Mouse (Mus musculus) heart, embryonic 13.5 days (tissue): ENCODE data around the gene Olfr1410. TPM values are rescaled to one million over a fixed set of nuclear protein-coding genes. Genes with fewer than 3 reads are reported as not detected.

ENCODE experiments used
- ATAC-seq: fragments of 200-750 bp; cut with Nextera tagmentation; 2 replicates; pipeline ENCODE4 v1.8.0; 2017; ENCODE audit warnings: moderate TSS enrichment; ENCODE audit not compliant: insufficient number of reproducible peaks, low FRiP score, low TSS enrichment; ENCODE audit errors: extremely low read depth
- H3K27ac ChIP-seq: fragments of 300-500 bp; sonication (generic); replicated peaks from 2 replicates; pipeline ENCODE4 v1.5.1; 2015; ENCODE audit warnings: moderate library complexity, mild to moderate bottlenecking, inconsistent platforms
- H3K27me3 ChIP-seq: fragments of 300-500 bp; sonication (generic); replicated peaks from 2 replicates; pipeline ENCODE4 v1.6.1; 2015; ENCODE audit warnings: mild to moderate bottlenecking, inconsistent platforms
- H3K36me3 ChIP-seq: fragments of 300-500 bp; sonication (generic); 2 replicates; pipeline ENCODE4 v1.6.1; 2015; ENCODE audit warnings: mild to moderate bottlenecking, inconsistent platforms
- H3K4me1 ChIP-seq: fragments of 300-500 bp; sonication (generic); 2 replicates; pipeline ENCODE4 v1.6.1; 2015; ENCODE audit warnings: inconsistent platforms
- H3K4me2 ChIP-seq: fragments of 300-500 bp; sonication (generic); 2 replicates; pipeline ENCODE4 v1.6.1; 2015; ENCODE audit warnings: inconsistent platforms, mild to moderate bottlenecking, moderate library complexity
- H3K4me3 ChIP-seq: fragments of 300-500 bp; sonication (generic); 2 replicates; pipeline ENCODE4 v1.5.1; 2015; ENCODE audit warnings: moderate library complexity, mild to moderate bottlenecking, inconsistent platforms
- H3K9ac ChIP-seq: fragments of 300-500 bp; sonication (generic); 2 replicates; pipeline ENCODE4 v1.6.1; 2015; ENCODE audit warnings: inconsistent platforms, mild to moderate bottlenecking, moderate library complexity
- H3K9me3 ChIP-seq: fragments of 300-500 bp; sonication (generic); 2 replicates; pipeline ENCODE4 v1.6.1; 2016; ENCODE audit warnings: inconsistent platforms
- WGBS: fragments of 180-500 bp; shearing (Covaris S2); methylation state at CpG from one replicate; pipeline ENCODE4 v1.1.7; 2015; ENCODE audit warnings: mixed read lengths; 5-methylcytosine and 5-hydroxymethylcytosine counted together
- polyA plus RNA-seq: library from polyadenylated mRNA; unstranded; fragments of >200 nt; fragmentation: Nextera tagmentation; extraction: Ambion mirVana; gene quantifications from 2 replicates; pipeline ENCODE4 v1.2.1, GENCODE M21; 2015

Gene Olfr1410
- not detected in 2 replicates for polyA plus RNA-seq

DNA sequence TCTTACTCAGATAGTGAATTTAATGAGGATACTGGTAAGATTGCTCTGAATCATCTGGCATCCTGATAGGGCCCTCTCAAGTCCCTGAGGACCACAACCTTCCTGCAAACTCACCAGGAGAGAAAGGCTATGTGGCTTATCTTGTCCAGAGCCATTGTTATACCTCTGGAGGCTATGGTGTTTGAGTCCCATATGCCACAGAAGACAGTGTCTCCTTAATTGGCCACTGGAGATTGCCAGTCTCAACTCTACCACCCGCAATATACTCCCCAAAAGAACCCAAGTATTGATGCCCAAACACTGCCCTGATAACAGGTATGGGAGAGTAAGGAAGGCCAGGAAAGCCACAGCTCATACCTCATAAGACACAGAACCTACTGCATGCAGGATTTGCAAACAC lies at the start of gene Olfr1410:
Gene Olfr1410 (plus strand): TSS at position 301 of the 400 bp plus-strand sequence.
- no peak within 1 kb of the TSS for H3K4me2 ChIP-seq
- H3K9ac ChIP-seq: no peak within 1 kb of the TSS
- H3K36me3 ChIP-seq: no peaks in the 10 kb centered on the region
- H3K4me1 ChIP-seq: no peaks in the 10 kb centered on the region
- H3K4me3 ChIP-seq: no peak within 1 kb of the TSS
- WGBS: 74% methylated on average over 1 of the region's 1 CpGs
- peaks cover 24% of the 10 kb centered on the region for H3K27me3 ChIP-seq
- no peak within 1 kb of the TSS for H3K27ac ChIP-seq
- H3K9me3 ChIP-seq: no peaks in the 10 kb centered on the region
- no peak for ATAC-seq

DNA sequence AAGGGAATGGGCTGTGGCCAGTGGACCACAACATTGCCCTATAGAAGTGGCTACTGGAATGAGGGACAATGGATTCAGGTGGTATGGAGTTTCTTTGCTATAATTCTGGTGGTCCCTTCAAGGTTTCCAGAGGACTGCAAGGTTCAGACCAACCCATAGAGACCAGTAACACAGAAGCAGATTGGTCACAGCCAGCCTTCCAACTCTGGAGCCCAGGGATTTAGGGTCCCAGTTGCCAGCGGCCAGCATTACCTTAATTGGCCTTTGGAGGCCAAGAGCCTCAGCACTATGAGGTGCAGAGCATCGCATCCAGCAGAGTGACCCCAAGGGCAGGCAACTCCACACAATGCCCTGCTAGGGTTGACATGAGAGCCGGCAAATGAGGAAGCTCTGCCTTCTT lies 34.6 kb upstream of the Olfr1410 start, which contains the start of gene Olfr1413:
Gene Olfr1413 (plus strand): TSS at position 301 of the 400 bp plus-strand sequence.
- no peaks in the 10 kb centered on the region for H3K9me3 ChIP-seq
- WGBS: 76% methylated on average over 3 of the region's 3 CpGs
- ATAC-seq: no peak
- no peak within 1 kb of the TSS for H3K9ac ChIP-seq
- H3K4me1 ChIP-seq: no peaks in the 10 kb centered on the region
- H3K27ac ChIP-seq: no peak within 1 kb of the TSS
- no peak within 1 kb of the TSS for H3K4me2 ChIP-seq
- no peak within 1 kb of the TSS for H3K4me3 ChIP-seq
- H3K36me3 ChIP-seq: no peaks in the 10 kb centered on the region
- no peaks in the 10 kb centered on the region; the same call in 1 of the 2 replicates for H3K27me3 ChIP-seq

DNA sequence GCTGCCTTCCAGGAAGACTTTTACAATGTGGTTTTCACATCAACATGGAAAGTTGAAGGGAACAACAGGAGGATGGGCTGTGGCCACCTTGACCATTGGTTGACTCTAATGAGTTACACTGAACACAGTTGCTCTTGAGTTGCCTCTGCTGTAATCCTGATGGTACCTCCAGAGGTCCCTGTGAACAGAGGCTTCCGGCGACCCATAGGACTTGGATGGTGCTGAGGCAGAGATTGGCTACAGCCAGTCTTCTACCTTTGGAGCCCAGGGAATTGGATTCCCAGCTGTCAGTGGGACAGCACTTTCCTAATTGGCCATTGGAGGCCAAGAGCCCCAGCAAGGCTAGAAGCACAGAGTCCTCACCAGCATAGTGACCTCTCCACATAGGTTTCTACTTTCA lies 20.1 kb upstream of the Olfr1410 start, which contains the start of gene Olfr1412:
Gene Olfr1412 (plus strand): TSS at position 301 of the 400 bp plus-strand sequence.
- Histone ChIP-seq H3K4me2 (no peak within 1 kb of the TSS), H3K4me3 (no peak within 1 kb of the TSS), H3K4me1 (no peaks in the 10 kb centered on the region), H3K36me3 (no peaks in the 10 kb centered on the region), H3K27me3 (no peaks in the 10 kb centered on the region), H3K27ac (no peak within 1 kb of the TSS), H3K9ac (no peak within 1 kb of the TSS), H3K9me3 (peaks cover 3% of the 10 kb centered on the region; the same call in 1 of the 2 replicates)
- no peak for ATAC-seq
- WGBS: 84% methylated on average over 2 of the region's 2 CpGs

DNA sequence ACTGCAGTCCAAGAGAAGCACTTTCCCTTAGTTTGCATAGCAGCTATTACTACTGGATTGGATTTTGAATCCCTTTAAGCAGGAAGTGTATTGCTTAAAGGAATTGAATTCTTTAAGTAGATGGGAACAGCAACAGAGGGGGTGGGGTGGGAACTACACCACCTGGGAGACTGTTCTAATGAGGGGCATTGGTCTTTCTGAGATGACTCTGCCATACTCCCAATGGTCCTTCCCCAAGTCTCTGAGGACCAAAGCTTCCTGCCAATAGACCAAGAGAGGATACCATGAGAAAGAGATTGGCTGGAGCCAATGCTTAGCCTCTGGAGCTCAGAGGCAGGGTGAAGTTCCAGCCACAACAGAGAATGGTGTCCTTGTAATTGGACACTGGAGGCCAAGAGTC lies 11.5 kb upstream of the Olfr1410 start, which contains the start of gene Olfr1411:
Gene Olfr1411 (plus strand): TSS at position 301 of the 400 bp plus-strand sequence.
- Histone ChIP-seq H3K27me3 (no peaks in the 10 kb centered on the region; the same call in 1 of the 2 replicates), H3K36me3 (no peaks in the 10 kb centered on the region), H3K4me3 (no peak within 1 kb of the TSS), H3K4me1 (no peaks in the 10 kb centered on the region), H3K27ac (no peak within 1 kb of the TSS), H3K4me2 (no peak within 1 kb of the TSS), H3K9ac (no peak within 1 kb of the TSS), H3K9me3 (no peaks in the 10 kb centered on the region)
- ATAC-seq: no peak

DNA sequence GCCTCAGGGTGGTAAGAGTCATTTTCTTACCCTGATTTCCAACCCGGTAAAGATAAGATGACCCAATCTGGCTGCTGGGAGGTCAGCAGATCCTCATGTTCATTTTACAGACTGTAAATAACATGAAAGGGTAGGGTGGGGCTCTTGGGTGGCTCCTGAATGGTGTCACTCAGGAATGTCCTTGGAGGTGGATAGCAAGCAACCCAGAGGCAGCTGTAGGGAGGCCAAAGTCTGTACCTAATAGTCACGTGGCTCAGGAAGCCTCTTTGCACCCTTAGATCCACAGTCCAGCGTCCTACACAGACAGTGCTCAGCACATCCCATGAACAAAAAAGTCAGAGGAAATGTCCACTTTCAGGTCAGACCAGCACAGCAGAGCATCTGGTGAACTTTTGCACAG lies 9.6 kb upstream of the Olfr1410 start:
- Histone ChIP-seq H3K9ac (no peak overlapping the region), H3K4me1 (no peaks in the 10 kb centered on the region), H3K36me3 (no peaks in the 10 kb centered on the region), H3K4me2 (no peak overlapping the region), H3K9me3 (no peaks in the 10 kb centered on the region), H3K4me3 (no peak overlapping the region), H3K27ac (no peak overlapping the region), H3K27me3 (no peaks in the 10 kb centered on the region; the same call in 1 of the 2 replicates)
- no peak for ATAC-seq
- 71% methylated on average over 3 of the region's 3 CpGs for WGBS

DNA sequence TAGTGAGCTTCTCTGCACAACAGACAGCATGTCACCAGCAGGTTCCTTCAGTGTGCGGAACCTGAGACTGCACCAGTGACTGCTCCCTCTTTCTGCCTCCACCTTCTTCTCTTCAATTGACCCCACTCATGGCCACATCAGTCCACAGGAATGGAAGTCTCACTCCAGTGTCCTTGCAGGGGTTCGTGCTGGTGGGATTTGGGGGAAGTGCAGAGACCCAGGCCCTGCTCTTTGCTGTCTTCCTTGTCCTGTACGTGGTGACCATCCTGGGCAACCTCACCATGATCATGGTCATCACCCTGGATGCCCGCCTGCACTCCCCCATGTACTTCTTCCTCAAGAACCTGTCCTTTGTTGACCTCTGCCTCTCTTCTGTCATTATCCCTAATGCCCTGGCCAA lies 2.1 kb downstream of the Olfr1410 start:
- Histone ChIP-seq H3K4me1 (no peaks in the 10 kb centered on the region), H3K27ac (no peak overlapping the region), H3K27me3 (peaks cover 26% of the 10 kb centered on the region), H3K4me2 (no peak overlapping the region), H3K9ac (no peak overlapping the region), H3K36me3 (no peaks in the 10 kb centered on the region), H3K4me3 (no peak overlapping the region), H3K9me3 (no peaks in the 10 kb centered on the region)
- 64% methylated on average over 4 of the region's 4 CpGs for WGBS
- ATAC-seq: no peak

DNA sequence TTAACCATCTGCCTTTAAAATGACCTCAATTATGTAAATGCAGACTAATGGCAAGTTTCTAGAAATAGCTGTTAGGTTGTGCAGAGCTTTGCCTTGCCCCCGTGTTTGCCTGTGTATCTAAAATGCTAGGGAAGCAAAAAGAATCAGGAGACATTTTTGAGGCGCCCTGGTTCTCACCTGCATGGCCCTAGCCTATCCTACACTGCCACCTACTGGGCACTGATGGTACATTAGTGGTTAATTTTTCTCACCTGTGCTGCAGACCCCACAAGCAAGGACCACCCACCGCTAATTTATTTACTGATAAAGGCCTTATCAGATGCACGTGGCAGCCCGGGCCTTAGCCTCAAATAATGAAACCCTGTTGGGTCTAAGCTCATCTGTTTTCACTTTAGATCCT lies 5.4 kb downstream of the Olfr1410 start:
- ATAC-seq: no peak
- Histone ChIP-seq H3K27me3 (peaks cover 22% of the 10 kb centered on the region; the same call in 1 of the 2 replicates), H3K27ac (no peak overlapping the region), H3K4me2 (no peak overlapping the region), H3K4me3 (no peak overlapping the region), H3K9me3 (no peaks in the 10 kb centered on the region), H3K4me1 (no peaks in the 10 kb centered on the region), H3K9ac (no peak overlapping the region), H3K36me3 (no peaks in the 10 kb centered on the region)
- 6% methylated on average over 5 of the region's 5 CpGs for WGBS

DNA sequence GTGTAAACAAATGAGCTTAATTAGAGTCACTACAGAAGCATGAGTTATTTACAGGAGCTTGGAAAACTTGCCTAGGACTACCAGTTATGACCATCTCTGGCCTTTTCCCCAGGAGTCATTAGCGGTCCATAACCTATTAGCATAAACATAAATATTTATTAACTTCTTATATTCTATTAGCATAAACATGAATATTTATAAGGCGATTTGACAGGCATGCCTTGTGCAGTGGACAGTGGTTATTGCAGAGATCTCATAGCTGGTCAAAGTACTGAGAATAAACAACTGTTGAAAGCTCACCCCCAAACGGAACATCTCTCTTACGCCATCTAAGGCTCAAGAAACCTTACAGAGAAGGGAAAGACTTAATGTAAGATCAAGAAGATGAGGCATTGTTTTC lies 7.6 kb downstream of the Olfr1410 start:
- no peak for ATAC-seq
- H3K36me3 ChIP-seq: no peaks in the 10 kb centered on the region
- H3K27me3 ChIP-seq: peaks cover 33% of the 10 kb centered on the region
- 45% methylated on average over 4 of the region's 4 CpGs for WGBS
- H3K27ac ChIP-seq: no peak overlapping the region
- H3K9ac ChIP-seq: no peak overlapping the region
- no peak overlapping the region for H3K4me3 ChIP-seq
- no peaks in the 10 kb centered on the region for H3K9me3 ChIP-seq
- H3K4me2 ChIP-seq: no peak overlapping the region
- H3K4me1 ChIP-seq: no peaks in the 10 kb centered on the region

DNA sequence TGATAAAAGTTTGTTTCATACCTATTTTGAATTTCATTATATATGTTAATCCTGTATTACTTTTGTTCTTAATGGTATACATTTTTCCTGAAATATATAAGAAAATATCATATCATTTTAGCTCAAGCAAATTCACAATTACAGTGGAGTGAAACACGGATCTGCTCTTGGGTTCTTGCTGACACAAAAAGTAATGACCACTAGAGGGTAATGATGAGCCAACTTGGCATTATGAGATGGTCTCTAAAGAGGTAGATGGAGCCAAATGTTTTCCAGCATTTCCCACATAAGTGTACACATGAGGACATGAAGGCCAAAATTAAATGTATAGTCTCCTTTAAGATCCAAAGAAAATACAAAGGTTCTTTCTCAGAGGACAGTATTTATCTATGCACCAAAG lies 8.9 kb downstream of the Olfr1410 start:
- Histone ChIP-seq H3K27me3 (peaks cover 42% of the 10 kb centered on the region), H3K4me3 (no peak overlapping the region), H3K27ac (no peak overlapping the region), H3K4me1 (no peaks in the 10 kb centered on the region), H3K9ac (no peak overlapping the region), H3K36me3 (no peaks in the 10 kb centered on the region), H3K4me2 (no peak overlapping the region), H3K9me3 (no peaks in the 10 kb centered on the region)
- 8% methylated on average over 1 of the region's 1 CpGs for WGBS
- ATAC-seq: no peak

DNA sequence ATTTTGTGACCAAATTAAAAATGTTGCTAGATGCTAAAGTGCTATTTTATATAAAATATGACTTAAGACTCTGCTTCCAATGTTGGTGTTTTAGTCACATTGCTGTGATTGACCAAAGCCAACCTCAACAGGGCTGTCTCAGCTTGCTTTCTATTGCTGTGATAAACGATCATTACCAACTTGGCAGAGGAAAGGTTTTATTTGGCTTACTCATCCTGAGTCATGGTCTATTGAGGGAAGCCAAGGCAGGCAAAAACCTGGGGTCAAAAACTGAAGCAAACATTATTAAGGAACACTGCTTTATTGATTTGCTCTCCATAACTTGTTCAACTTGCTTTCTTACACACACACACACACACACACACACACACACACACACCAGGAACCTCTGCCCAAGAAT lies 10.5 kb downstream of the Olfr1410 start:
- no peaks in the 10 kb centered on the region for H3K4me1 ChIP-seq
- no peak overlapping the region for H3K9ac ChIP-seq
- no peak for ATAC-seq
- H3K4me3 ChIP-seq: no peak overlapping the region
- WGBS: 59% methylated on average over 1 of the region's 1 CpGs
- no peak overlapping the region for H3K27ac ChIP-seq
- H3K27me3 ChIP-seq: peaks cover 45% of the 10 kb centered on the region
- no peak overlapping the region for H3K4me2 ChIP-seq
- H3K9me3 ChIP-seq: no peaks in the 10 kb centered on the region
- H3K36me3 ChIP-seq: no peaks in the 10 kb centered on the region

DNA sequence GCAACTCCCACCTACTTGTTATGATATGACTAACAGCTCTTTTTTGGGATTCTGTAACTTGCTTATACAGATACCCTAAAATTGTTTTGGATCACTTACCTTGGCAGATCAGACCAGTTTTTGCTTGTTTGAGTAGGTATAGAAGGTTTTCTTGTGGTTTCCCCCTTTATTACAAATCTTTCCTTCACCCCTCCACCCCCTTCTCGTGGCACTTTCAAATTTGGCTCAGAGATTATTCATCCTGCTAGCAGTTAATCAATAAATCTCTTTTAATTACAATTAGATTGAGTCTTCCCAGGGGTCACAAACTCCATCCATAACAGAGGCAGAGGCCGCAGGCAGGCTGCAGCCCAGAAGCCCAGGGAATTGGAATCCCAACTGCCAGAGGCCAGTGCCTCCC lies 11.9 kb downstream of the Olfr1410 start, which contains the start of gene Olfr12:
Gene Olfr12 (plus strand): TSS at position 301 of the 400 bp plus-strand sequence.
- 70% methylated on average over 2 of the region's 2 CpGs for WGBS
- Histone ChIP-seq H3K36me3 (no peaks in the 10 kb centered on the region), H3K4me3 (no peak within 1 kb of the TSS), H3K9ac (no peak within 1 kb of the TSS), H3K4me2 (no peak within 1 kb of the TSS), H3K9me3 (no peaks in the 10 kb centered on the region), H3K27ac (no peak within 1 kb of the TSS), H3K27me3 (peaks cover 36% of the 10 kb centered on the region), H3K4me1 (no peaks in the 10 kb centered on the region)
- ATAC-seq: no peak

DNA sequence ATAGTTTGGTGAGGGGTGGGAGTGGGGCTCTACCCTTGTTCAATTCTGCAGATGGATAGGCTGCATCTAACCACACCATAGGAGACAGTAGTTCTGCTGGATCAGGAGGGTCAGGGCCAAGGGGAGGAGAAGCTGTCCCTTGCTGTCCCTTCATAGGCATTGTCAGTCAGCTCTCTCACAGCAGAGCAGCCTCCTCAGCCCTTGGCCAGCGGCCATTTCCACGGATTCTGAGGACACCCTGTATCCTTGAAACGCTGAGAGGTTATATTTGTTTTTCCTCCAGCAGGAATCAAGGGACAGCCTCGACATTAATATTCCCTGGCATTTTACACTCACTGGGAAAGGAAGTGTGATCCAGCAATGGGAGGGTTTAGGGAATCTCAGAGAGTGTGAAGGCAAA lies 12.8 kb downstream of the Olfr1410 start:
- Histone ChIP-seq H3K4me2 (no peak overlapping the region), H3K27ac (no peak overlapping the region), H3K4me1 (no peaks in the 10 kb centered on the region), H3K9me3 (no peaks in the 10 kb centered on the region), H3K36me3 (no peaks in the 10 kb centered on the region), H3K9ac (no peak overlapping the region), H3K27me3 (peaks cover 32% of the 10 kb centered on the region), H3K4me3 (no peak overlapping the region)
- WGBS: 45% methylated on average over 4 of the region's 4 CpGs
- no peak for ATAC-seq
